Mouse (Mus musculus) large intestine, adult 2 months (tissue): ENCODE results near the gene Lpcat2. TPM values are rescaled to one million over a fixed set of nuclear protein-coding genes. Genes with fewer than 3 reads are reported as not detected.

ENCODE experiments used
- polyA plus RNA-seq: library from polyadenylated mRNA; depleted of rRNA; stranded (reverse); fragments of >200 nt; gene quantifications from 2 replicates; pipeline ENCODE4 v1.2.3, GENCODE M21; 2012; rRNA removed

Gene Lpcat2
- polyA plus RNA-seq, 1 experiment, result 2.8 TPM

Other genes starting within 250 kb of the Lpcat2 start
- gene Irx6, start 181.1 kb upstream of the Lpcat2 start, polyA plus RNA-seq, result 0.04 TPM in 1 of 2 replicates, not detected in the other
- gene Mmp2, start 28.0 kb upstream of the Lpcat2 start, polyA plus RNA-seq, result 39.7 and 52.6 TPM in 2 replicates
- 0.11 and 0.22 TPM in 2 replicates for gene Capns2, start 46.1 kb downstream of the Lpcat2 start, polyA plus RNA-seq
- gene Slc6a2, start 104.7 kb downstream of the Lpcat2 start, polyA plus RNA-seq, result 0.01 and 0.03 TPM in 2 replicates
- not detected in 2 replicates for gene Ces1a, start 192.9 kb downstream of the Lpcat2 start, polyA plus RNA-seq
- 0.19 and 0.25 TPM in 2 replicates for gene Ces1b, start 224.7 kb downstream of the Lpcat2 start, polyA plus RNA-seq